Mouse (Mus musculus): ENCODE results near the gene Cd248. TPM values are rescaled to one million over a fixed set of nuclear protein-coding genes. Genes with fewer than 3 reads are reported as not detected.
A peak's percentile ranks its signal among the peaks of the same experiment; 100 is the strongest.

Cd248 gene
- total RNA-seq, 2 experiments from 2014 or later: 15.3 to 16.1 TPM

DNA sequence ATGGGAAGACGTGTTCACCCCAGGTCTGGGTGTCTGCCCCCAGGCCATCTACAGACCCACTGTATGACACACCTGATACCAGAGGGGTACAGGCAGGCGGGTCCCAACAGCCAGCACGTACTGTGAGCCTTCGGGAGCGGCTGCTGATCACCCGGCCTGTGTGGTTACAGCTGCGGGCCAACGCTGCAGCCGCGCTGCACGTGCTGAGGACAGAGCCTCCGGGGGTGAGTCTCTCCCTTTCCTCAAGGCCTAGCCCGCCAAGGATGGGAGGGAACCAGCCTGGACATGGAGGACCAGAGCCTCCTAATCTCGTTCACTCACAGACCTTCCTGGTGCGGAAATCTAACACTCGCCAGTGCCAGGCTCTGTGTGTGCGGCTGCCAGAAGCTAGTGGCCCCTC is 16.8 kb upstream of the Cd248 start:
- intact Hi-C loops (cut with DNase I): no loop called here
- no peak for DNase-seq (ENCODE audit: low spot score)

GRCm38 (mm10) chr19:5051515-5051914 is 16.4 kb upstream of the Cd248 start:
- intact Hi-C loops (cut with DNase I): no loop called here
- no peak for DNase-seq (ENCODE audit: low spot score)

DNA sequence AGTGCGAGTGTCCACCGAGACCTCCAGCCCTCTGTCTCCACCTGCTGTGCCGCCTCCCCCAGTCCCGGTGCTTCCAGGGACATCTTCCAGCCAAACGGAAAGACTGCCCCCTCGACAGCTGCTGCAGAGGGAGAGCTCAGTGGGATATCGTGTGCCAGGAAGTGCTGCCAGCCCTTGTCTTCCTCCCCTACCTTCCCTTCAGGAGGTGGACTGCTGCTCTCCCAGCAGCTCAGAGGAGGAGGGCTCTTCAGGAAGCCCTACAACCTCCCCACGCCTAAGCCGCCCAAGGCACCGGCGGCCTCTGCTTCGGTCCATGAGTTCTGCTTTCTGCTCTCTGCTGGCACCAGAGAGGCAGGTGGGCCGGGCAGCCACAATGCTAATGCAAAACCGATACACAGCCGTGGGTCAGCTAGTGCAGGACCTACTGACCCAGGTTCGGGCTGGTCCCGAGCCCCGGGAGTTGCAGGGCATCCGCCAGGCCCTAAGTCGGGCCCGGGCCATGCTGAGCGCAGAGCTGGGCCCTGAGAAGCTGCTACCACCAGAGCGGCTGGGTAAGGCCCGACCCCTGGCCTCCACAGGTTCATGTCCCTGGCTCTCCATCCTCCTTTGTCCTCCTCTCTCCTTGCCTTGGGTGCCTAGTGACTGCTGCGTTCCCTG is 15.6 kb upstream of the Cd248 start:
- intact Hi-C loops (cut with DNase I): no loop called here
- DNase-seq (ENCODE audit: low spot score): no peak

- intact Hi-C loops (cut with DNase I): no loop called here
- no peak for DNase-seq (ENCODE audit: low spot score)
Observed at GRCm38 (mm10) chr19:5052853-5053252, 15.0 kb upstream of the Cd248 start.

DNA sequence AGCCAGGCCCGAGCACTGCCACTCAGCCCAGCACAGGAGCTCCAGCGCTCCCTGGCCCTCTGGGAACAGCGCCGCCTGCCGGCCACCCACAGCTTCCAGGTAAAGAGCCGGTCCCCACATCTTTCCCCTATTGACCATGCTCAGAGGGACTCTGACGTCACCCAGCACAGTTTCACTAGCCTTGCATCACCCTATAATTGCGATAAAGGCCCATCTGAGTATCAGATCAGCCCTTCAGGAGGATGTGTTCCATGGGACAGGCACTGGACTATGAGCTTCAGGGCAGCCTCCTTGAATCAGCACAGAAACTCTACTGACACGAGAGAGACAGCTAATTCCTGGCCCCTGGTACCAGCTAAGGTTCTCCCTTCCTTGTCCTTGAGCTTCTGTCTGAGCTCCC is 14.0 kb upstream of the Cd248 start:
- DNase-seq (ENCODE audit: low spot score): no peak

GRCm38 (mm10) chr19:5056251-5056650 is 11.6 kb upstream of the Cd248 start:
- no peak for DNase-seq (ENCODE audit: low spot score)
- intact Hi-C loops (cut with DNase I): loop anchor here (1.0 kb wide), 1 partner anchor 17 kb away; no protein-coding TSS in a partner anchor

More for the DNA sequence above, 14.0 kb upstream of the Cd248 start:
- intact Hi-C loops (cut with DNase I): no loop called here

DNA sequence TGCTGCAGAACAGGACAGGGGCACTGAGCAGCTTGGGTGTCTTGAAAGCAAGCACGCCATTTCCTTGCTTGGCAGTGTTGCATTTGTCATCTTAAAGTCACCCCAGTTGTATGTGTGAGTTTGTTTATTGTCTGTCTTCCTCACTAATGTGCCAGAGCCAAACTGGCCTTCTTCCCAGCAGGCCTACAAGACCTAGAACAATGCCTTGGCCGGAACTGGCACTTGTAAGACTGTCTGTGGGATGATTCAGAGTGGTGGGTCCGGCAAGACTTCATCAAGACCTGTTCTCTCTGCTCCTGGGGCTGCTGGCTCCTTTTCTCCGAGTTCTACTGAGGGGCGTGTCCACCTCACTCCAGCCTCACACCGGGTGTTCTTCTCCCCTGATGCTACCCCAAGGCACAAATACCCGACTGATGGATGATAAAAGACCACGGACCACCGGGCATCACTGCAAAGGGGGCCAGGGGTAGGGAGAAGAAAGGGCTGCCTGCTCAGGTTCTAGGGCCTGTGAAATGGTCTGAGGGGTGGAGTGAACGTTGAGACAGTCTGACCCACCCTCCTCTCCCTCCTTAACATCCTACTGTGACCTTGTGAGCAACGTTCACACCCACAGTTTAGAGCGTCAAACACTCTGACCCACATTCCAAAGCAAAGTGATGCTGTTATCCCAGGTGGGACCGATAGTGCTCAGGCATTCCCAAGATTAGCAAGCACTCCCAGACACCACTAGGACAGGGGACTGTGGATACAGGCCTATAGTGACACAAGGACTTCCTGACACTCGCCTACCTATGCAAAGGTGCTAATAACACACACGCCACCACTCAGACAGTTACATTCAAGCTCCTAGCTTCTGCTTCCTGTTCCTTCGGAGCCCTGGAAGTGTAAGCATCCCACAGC is 9.8 kb upstream of the Cd248 start:
- no peak for DNase-seq (ENCODE audit: low spot score)
- intact Hi-C loops (cut with DNase I): no loop called here

- peak; percentile 27 for DNase-seq (ENCODE audit: low spot score)
- intact Hi-C loops (cut with DNase I): no loop called here
Observed at GRCm38 (mm10) chr19:5058801-5059771, 8.8 kb upstream of the Cd248 start.

DNA sequence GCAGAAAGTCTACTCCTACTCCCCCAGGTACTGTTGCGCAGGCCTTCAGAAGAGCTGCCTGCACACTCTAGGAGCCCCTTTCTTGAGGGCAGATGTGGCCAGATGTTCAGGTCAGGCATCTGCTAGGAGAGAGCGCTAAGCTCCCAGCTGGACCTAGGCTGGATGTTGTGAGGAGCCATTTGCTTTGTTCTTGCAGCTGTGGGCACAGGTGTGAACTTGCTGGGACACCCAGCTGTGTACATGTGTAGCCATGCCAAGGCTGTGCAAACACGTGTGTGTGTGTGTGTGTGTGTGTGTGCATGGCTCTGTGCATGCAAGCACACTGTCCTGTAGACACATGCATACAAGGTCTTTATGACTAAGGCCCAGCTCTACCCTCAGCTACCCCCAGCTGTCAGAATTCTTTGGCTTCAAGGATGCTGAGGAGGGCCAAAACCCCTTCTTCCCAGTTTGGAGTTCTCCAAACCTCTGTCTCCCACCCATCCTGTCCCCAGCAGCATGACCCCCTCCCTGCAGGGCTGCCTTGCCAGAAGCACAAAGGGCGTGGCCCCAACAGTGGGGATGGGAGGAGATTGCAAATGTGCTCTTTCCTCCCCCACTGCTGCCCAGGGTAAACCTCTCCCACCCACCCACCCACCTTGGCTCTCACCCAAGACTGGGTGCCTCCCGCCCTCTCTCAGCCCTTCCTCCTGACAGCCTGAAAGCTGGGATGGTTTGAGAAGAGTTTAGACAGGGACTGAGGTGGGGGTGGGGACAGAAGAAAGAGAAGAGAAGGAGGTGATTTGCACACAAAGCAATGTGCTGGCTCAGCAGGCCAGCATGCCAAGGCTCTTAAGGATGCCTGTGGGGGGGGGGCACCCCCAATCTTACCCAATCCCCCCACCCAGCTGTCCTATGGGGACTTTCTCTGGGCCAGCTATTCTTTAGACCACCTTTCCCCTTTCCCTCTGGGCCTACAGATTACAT is 7.2 kb upstream of the Cd248 start:
- peak; percentile 40 for DNase-seq (ENCODE audit: low spot score)
- intact Hi-C loops (cut with DNase I): no loop called here

DNA sequence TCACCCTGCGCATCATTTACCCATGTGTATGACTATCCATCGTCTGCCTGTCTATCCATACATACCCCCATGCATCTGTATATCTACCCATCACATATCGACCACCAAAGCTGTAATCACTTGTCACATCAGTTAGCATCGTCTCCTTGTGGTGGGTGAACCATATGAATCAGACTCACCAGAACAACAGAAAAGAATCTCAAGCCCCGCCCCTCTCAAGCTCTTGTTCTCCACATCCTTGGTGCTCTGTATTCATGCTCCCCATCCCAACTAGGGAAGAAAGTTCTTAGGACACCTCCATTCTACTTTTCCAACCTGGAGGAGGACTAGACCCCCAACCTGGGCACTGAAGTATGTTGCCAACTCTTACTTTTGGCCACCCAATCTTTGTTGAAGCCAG is 5.8 kb upstream of the Cd248 start:
- DNase-seq (ENCODE audit: low spot score): no peak
- intact Hi-C loops (cut with DNase I): no loop called here

GRCm38 (mm10) chr19:5062446-5062845 is 5.4 kb upstream of the Cd248 start:
- no peak for DNase-seq (ENCODE audit: low spot score)
- intact Hi-C loops (cut with DNase I): no loop called here

DNA sequence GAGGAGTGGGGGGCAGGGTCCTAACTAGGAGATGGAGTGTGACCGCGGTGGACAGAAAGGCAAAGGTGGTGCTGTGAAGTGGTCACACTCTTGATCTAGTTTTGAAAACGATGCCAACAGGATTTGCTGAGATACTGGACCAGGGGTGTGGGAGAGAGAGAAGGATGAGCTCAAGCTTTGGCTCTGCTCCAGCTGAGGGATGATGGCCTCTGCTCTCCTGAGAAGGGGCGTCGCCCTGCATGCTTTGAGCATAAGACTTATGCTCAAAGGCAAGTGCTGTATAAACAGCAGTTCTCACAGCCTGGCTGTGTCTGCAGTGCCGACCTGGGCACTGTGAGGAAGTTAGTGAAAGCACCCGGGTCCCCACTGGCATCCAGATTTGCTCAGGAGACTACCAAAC is 2.8 kb upstream of the Cd248 start:
- DNase-seq (ENCODE audit: low spot score): no peak
- intact Hi-C loops (cut with DNase I): no loop called here

GRCm38 (mm10) chr19:5067040-5067799 is 658 bp upstream of the Cd248 start:
- DNase-seq (ENCODE audit: low spot score): no peak
- intact Hi-C loops (cut with DNase I): no loop called here

DNA sequence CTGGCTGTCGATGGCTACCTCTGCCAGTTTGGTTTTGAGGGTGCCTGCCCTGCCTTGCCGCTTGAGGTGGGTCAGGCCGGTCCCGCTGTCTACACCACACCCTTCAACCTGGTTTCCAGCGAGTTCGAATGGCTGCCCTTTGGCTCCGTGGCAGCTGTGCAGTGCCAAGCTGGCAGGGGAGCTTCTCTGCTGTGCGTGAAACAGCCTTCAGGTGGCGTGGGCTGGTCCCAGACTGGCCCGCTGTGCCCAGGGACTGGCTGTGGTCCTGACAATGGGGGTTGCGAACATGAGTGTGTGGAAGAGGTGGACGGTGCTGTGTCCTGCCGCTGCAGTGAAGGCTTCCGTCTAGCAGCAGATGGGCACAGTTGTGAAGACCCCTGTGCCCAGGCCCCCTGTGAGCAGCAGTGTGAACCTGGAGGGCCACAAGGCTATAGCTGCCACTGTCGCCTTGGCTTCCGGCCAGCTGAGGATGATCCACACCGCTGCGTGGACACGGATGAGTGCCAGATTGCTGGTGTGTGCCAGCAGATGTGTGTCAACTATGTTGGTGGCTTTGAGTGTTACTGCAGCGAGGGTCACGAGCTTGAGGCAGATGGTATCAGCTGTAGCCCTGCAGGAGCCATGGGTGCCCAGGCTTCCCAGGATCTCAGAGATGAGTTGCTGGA is 824 bp downstream of the Cd248 start:
- DNase-seq (ENCODE audit: low spot score): no peak
- intact Hi-C loops (cut with DNase I): no loop called here

GRCm38 (mm10) chr19:5069486-5069885 is 1.6 kb downstream of the Cd248 start:
- intact Hi-C loops (cut with DNase I): no loop called here

DNA sequence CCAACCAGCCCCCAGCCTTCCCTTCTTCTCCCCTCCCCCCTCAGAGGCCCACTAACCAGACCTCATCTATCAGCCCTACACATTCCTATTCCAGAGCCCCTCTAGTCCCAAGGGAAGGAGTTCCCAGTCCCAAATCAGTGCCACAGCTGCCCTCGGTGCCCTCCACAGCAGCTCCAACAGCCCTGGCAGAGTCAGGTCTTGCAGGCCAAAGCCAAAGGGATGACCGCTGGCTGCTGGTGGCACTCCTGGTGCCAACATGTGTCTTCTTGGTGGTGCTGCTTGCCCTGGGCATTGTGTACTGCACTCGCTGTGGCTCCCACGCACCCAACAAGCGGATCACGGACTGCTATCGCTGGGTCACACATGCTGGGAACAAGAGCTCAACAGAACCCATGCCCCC is 2.1 kb downstream of the Cd248 start:
- DNase-seq (ENCODE audit: low spot score): no peak
- intact Hi-C loops (cut with DNase I): no loop called here

More at GRCm38 (mm10) chr19:5069486-5069885, 1.6 kb downstream of the Cd248 start:
- no peak for DNase-seq (ENCODE audit: low spot score)

GRCm38 (mm10) chr19:5071077-5071476 is 3.2 kb downstream of the Cd248 start:
- DNase-seq (ENCODE audit: low spot score): no peak
- intact Hi-C loops (cut with DNase I): no loop called here
